Mouse (Mus musculus): ENCODE measurements around the gene Arl8b. TPM values are rescaled to one million over a fixed set of nuclear protein-coding genes. Genes with fewer than 3 reads are reported as not detected.
"Not testable (repeated sequence)": the region's sequence is repeated elsewhere in the genome, so short reads cannot be mapped to it uniquely, and the experiment has no call there.

The Arl8b gene
- total and polyA plus RNA-seq, 2 experiments from 2014 or later = 73.1 to 105 TPM

- DNase-seq (ENCODE audit: low spot score) = no peak
- WGBS = 92% methylated on average over 5 of the region's 5 CpGs
- no peaks in the 10 kb centered on the region for H3K27me3 ChIP-seq (ENCODE audit: insufficient read depth, low read length)
- H3K9me3 ChIP-seq (ENCODE audit: low read length) = no peaks in the 10 kb centered on the region
- no peak overlapping the region for H3K4me3 ChIP-seq (ENCODE audit: low read depth, low read length)
- H3K9ac ChIP-seq (replicated peaks; ENCODE audit: low read length, poor library complexity, severe bottlenecking) = no peak overlapping the region
- H3K4me1 ChIP-seq (ENCODE audit: insufficient read depth, low read length) = no peaks in the 10 kb centered on the region
- peaks cover 44% of the 10 kb centered on the region for H3K36me3 ChIP-seq (ENCODE audit: insufficient read depth, low read length)
- H3K4me2 ChIP-seq (ENCODE audit: low read depth, low read length, poor library complexity, severe bottlenecking) = no peak overlapping the region
- TF ChIP-seq CTCF (IDR thresholded peaks at IDR 0.05) = no peak
- no peak for ATAC-seq (ENCODE audit: low FRiP score)
- H3K27ac ChIP-seq (ENCODE audit: low read depth, low read length) = no peak overlapping the region
Observed at GRCm38 (mm10) chr6:108852986-108853385, 70.1 kb downstream of the Arl8b start.

GRCm38 (mm10) chr6:108858583-108858982 lies 75.7 kb downstream of the Arl8b start:
- DNase-seq (ENCODE audit: low spot score) = no peak
- WGBS = 92% methylated on average over 9 of the region's 9 CpGs
- ATAC-seq (ENCODE audit: low FRiP score) = no peak
- Histone ChIP-seq H3K9me3 (ENCODE audit: low read length) (no peaks in the 10 kb centered on the region), H3K4me1 (ENCODE audit: insufficient read depth, low read length) (no peaks in the 10 kb centered on the region), H3K4me2 (ENCODE audit: low read depth, low read length, poor library complexity, severe bottlenecking) (no peak overlapping the region), H3K27me3 (ENCODE audit: insufficient read depth, low read length) (no peaks in the 10 kb centered on the region), H3K4me3 (ENCODE audit: low read depth, low read length) (no peak overlapping the region), H3K9ac (replicated peaks; ENCODE audit: low read length, poor library complexity, severe bottlenecking) (no peak overlapping the region), H3K36me3 (ENCODE audit: insufficient read depth, low read length) (peaks cover 23% of the 10 kb centered on the region), H3K27ac (ENCODE audit: low read depth, low read length) (no peak overlapping the region)
- no peak for TF ChIP-seq CTCF (IDR thresholded peaks at IDR 0.05)

- Histone ChIP-seq H3K27ac (ENCODE audit: low read depth, low read length) (no peak overlapping the region), H3K9me3 (ENCODE audit: low read length) (no peaks in the 10 kb centered on the region), H3K36me3 (ENCODE audit: insufficient read depth, low read length) (peaks cover 4% of the 10 kb centered on the region; the same call in 1 of the 2 replicates), H3K4me3 (ENCODE audit: low read depth, low read length) (no peak overlapping the region), H3K4me2 (ENCODE audit: low read depth, low read length, poor library complexity, severe bottlenecking) (no peak overlapping the region), H3K4me1 (ENCODE audit: insufficient read depth, low read length) (no peaks in the 10 kb centered on the region), H3K9ac (replicated peaks; ENCODE audit: low read length, poor library complexity, severe bottlenecking) (no peak overlapping the region), H3K27me3 (ENCODE audit: insufficient read depth, low read length) (no peaks in the 10 kb centered on the region)
- DNase-seq (ENCODE audit: low spot score) (no peak), ATAC-seq (ENCODE audit: low FRiP score) (no peak)
- TF ChIP-seq CTCF (IDR thresholded peaks at IDR 0.05) = no peak
- WGBS = 100% methylated on average over 1 of the region's 1 CpGs
Observed at GRCm38 (mm10) chr6:108861226-108861625, 78.3 kb downstream of the Arl8b start.

GRCm38 (mm10) chr6:108862548-108862947 lies 79.6 kb downstream of the Arl8b start:
- Histone ChIP-seq H3K27me3 (ENCODE audit: insufficient read depth, low read length) (no peaks in the 10 kb centered on the region), H3K36me3 (ENCODE audit: insufficient read depth, low read length) (peaks cover 4% of the 10 kb centered on the region; the same call in 1 of the 2 replicates), H3K27ac (ENCODE audit: low read depth, low read length) (no peak overlapping the region), H3K4me2 (ENCODE audit: low read depth, low read length, poor library complexity, severe bottlenecking) (no peak overlapping the region), H3K9ac (replicated peaks; ENCODE audit: low read length, poor library complexity, severe bottlenecking) (no peak overlapping the region), H3K9me3 (ENCODE audit: low read length) (no peaks in the 10 kb centered on the region), H3K4me3 (ENCODE audit: low read depth, low read length) (no peak overlapping the region), H3K4me1 (ENCODE audit: insufficient read depth, low read length) (no peaks in the 10 kb centered on the region)
- DNase-seq (ENCODE audit: low spot score) (no peak), ATAC-seq (ENCODE audit: low FRiP score) (no peak)
- no peak for TF ChIP-seq CTCF (IDR thresholded peaks at IDR 0.05)
- WGBS = 85% methylated on average over 2 of the region's 2 CpGs

GRCm38 (mm10) chr6:108866317-108866716 lies 83.4 kb downstream of the Arl8b start:
- H3K27ac ChIP-seq (ENCODE audit: low read depth, low read length) = no peak overlapping the region

GRCm38 (mm10) chr6:108869031-108869430 lies 86.1 kb downstream of the Arl8b start:
- not testable (repeated sequence) for DNase-seq (ENCODE audit: low spot score); H3K4me1 ChIP-seq (ENCODE audit: insufficient read depth, low read length); H3K27ac ChIP-seq (ENCODE audit: low read depth, low read length); H3K36me3 ChIP-seq (ENCODE audit: insufficient read depth, low read length); H3K9ac ChIP-seq (replicated peaks; ENCODE audit: low read length, poor library complexity, severe bottlenecking); H3K4me3 ChIP-seq (ENCODE audit: low read depth, low read length); H3K27me3 ChIP-seq (ENCODE audit: insufficient read depth, low read length); H3K4me2 ChIP-seq (ENCODE audit: low read depth, low read length, poor library complexity, severe bottlenecking); H3K9me3 ChIP-seq (ENCODE audit: low read length); ATAC-seq (ENCODE audit: low FRiP score)
- 60% methylated on average over 2 of the region's 2 CpGs for WGBS

More at GRCm38 (mm10) chr6:108866317-108866716, 83.4 kb downstream of the Arl8b start:
- no peaks in the 10 kb centered on the region for H3K9me3 ChIP-seq (ENCODE audit: low read length)
- no peak for DNase-seq (ENCODE audit: low spot score)
- WGBS = 77% methylated on average over 5 of the region's 5 CpGs
- no peak overlapping the region for H3K4me3 ChIP-seq (ENCODE audit: low read depth, low read length)
- no peaks in the 10 kb centered on the region for H3K36me3 ChIP-seq (ENCODE audit: insufficient read depth, low read length)
- no peak overlapping the region for H3K4me2 ChIP-seq (ENCODE audit: low read depth, low read length, poor library complexity, severe bottlenecking)
- H3K9ac ChIP-seq (replicated peaks; ENCODE audit: low read length, poor library complexity, severe bottlenecking) = no peak overlapping the region
- TF ChIP-seq CTCF (IDR thresholded peaks at IDR 0.05) = no peak
- ATAC-seq (ENCODE audit: low FRiP score) = no peak
- no peaks in the 10 kb centered on the region for H3K4me1 ChIP-seq (ENCODE audit: insufficient read depth, low read length)
- H3K27me3 ChIP-seq (ENCODE audit: insufficient read depth, low read length) = no peaks in the 10 kb centered on the region

All from midbrain, postnatal 0 days (tissue).